Mouse (Mus musculus): ENCODE results near the gene Slc35b4. TPM values are rescaled to one million over a fixed set of nuclear protein-coding genes. Genes with fewer than 3 reads are reported as not detected.

Slc35b4 gene
- polyA plus RNA-seq, 1 experiment from 2014 or later: 47.8 TPM

Other genes with a start within 250 kb of the Slc35b4 start
- gene Lrguk, start 147.7 kb downstream of the Slc35b4 start, polyA plus RNA-seq (2015; fragmentation: Nextera tagmentation; extraction: Ambion mirVana): 0.14 and 0.35 TPM in 2 replicates
- 140 and 166 TPM in 2 replicates for gene Akr1b3, start 140.4 kb upstream of the Slc35b4 start, polyA plus RNA-seq (2015; fragmentation: Nextera tagmentation; extraction: Ambion mirVana)
- 5.7 and 6.7 TPM in 2 replicates for gene Akr1b8, start 177.0 kb upstream of the Slc35b4 start, polyA plus RNA-seq (2015; fragmentation: Nextera tagmentation; extraction: Ambion mirVana)
- 10.0 and 12.2 TPM in 2 replicates for gene Akr1b10, start 207.1 kb upstream of the Slc35b4 start, polyA plus RNA-seq (2015; fragmentation: Nextera tagmentation; extraction: Ambion mirVana)
- 0.12 TPM in 1 of 2 replicates, not detected in the other for gene Akr1b7, start 235.2 kb upstream of the Slc35b4 start, polyA plus RNA-seq (2015; fragmentation: Nextera tagmentation; extraction: Ambion mirVana)